Mouse (Mus musculus) cerebellum, postnatal 10 days (tissue): ENCODE data around the gene Ube2d2b.

Experiments used
- DNase-seq, 2 experiments: peaks; one replicate each; pipeline ENCODE4 v3.0.0; 2021; ENCODE audit warnings: mixed read lengths in 2 of 2

Gene Ube2d2b

DNA sequence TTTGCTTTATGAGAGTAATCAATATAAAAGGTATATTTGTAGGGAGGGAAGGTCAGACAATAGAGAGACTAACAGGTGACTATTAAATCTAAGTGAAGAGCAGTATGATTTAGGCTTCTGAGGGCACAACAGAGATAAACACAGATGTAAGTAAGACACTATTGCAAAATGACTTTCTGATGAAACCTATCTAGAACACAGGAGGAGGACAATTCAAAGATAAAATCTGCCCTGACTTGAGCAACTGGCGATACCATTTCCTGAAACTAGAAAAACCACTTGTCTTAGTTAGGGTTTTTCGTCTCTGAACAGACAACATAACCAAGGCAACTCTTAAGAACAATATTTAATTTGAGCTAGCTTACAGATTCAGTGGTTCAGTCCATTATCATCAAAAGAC lies 25.6 kb downstream of the Ube2d2b start:
- no peak for DNase-seq

DNA sequence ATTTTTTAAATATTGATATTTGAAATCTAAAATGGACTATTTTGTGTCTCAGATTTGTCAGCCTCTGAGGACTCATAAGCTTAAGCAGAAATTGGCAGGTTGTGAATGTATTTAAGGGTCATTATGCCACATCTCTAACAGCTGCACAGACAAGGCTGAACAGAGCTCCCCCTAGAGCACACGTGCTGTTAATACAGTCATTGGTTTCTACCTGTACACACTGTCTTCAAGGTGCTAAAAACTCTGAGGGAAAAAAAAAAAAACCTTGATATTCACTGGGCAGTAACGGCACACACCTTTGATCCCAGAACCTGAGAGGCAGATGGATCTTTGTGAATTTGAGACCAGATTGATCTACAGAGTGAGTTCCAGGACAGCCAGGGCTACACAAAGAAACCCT lies 29.1 kb downstream of the Ube2d2b start:
- DNase-seq, result no peak

DNA sequence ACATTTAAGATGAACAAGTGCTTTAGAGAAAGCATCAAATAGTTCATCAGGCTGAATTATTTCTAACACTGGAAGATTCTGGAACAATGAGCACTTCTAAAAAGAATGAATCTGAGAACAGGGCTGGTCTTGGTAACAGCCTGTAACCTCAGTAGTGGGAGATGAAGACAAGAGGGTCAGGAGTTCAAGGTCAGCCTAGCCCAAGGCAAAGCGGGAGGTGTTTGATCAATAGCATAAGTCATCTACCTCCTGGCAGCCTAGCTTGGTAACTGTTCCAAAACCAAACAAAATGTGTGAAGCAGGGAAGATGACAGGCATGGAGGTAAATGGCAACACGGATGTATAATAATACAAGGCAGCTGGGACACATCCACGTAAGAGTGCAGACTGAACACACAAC lies 34.1 kb downstream of the Ube2d2b start:
- DNase-seq, result no peak

DNA sequence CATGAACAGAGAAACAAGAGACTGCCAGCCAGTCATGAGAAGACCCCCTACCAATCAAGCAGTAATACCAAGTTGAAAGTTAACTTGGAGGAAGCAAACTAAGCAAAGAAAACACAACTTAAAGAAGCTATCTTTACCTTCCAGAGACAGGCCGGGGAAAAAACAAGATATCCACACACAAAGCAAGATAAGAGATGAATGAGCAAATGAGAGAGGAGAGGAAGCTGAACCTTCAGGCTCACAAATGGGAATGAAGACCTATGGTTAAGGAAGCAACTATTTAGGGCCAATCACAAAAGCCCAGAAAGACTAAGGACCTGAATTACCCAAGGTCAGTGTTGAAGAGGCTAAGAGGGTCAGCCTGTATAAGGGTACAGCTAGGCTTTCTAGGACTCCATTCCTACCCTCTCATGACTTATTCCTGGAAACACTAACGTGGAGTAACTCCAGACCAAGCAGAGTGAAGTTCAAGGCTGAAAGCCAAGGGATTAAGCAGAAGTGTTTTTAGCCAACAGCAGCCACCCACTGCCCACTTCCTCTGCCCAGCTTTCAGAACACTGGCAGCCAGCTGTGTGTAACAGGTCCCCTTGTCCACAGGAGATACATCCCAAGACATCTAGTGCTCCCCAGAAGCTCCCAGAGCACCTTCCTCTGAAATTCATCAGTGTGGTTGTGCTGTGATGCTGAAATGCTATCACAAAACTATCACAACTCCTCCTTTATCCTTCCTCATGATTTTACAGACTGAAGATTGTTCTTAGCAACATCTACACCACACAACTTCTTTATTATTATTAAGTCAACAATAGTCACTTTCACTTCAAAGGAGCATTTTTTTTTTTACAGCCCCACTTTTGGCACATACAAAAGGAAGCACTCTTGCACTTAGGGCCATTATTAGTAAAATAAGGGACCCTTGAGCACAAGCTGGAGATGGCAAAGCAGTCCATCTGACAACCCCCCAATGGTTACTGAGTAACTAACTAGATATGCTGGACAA lies 36.5 kb downstream of the Ube2d2b start:
- DNase-seq, result no peak

DNA sequence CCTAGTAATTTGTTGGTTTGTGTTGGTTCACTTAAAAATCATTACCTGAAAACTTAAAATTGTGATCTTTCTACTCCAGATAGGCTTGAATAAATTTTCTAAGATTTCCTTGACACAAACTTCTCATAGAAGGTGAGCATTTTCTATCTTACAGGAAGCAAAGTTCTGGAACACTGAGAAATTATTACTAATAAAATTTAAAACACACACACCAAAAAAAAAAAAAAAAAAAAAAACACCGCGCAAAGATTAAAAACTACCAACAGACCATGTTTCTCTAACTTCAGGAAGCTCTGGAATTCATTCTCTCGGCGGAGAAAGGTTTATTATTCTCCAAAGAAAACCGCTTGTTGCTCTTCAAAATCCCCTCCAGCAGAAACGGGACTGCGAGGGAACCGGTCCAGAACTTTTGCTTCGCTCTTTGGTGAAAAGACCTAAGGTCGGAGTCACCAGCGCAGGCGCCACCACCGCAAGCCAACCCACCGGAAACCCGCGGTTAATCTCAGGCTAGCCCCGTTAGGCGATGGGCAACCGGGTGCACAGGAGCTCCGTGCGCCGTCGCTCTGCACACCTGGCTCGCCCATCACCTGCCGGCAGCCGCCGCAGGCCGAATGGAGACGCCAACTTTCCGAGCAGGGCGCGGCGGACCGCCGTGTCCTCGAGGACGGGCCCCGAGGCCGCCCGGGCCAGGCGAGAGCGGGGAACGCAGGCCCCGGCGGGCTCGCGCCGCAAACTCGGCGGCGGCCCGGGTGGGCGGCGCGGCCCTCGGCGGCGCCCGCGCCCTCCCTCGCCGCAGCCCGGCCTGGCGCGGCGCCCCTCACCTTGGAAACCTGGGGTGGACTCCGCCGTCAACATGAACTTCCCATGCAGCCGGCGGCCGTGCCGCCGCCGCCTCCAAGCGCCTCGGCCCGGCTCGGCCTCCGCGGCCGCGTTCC lies 38.3 kb downstream of the Ube2d2b start:
- peak; percentile 71 to 74 for DNase-seq

DNA sequence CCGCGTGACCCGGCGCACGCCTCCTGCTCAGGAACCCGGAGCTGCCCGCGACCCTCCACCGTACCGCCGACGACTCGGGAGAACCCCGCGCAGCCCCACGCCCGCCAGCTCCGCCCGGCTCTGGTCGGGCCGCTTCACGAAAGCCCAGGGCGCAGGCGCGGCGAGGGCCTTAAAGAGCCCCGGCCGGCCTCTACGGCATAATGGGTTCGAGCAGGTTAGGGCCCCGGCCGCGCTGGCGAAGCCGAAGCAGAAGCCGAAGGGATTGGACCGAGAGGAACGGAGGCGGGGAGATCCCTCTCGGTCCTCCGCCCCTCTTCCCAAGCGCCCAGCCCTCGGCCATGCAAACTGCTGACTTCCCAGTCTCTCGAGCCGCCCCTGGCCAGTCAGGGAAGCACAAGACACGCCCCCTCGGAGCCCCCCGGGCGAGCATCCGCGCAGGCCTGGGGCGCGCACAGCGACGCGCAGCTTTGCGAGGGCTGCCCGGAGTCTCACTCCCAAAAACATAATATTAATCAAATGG lies 39.1 kb downstream of the Ube2d2b start:
- DNase-seq, result peak; percentile 93 to 96

DNA sequence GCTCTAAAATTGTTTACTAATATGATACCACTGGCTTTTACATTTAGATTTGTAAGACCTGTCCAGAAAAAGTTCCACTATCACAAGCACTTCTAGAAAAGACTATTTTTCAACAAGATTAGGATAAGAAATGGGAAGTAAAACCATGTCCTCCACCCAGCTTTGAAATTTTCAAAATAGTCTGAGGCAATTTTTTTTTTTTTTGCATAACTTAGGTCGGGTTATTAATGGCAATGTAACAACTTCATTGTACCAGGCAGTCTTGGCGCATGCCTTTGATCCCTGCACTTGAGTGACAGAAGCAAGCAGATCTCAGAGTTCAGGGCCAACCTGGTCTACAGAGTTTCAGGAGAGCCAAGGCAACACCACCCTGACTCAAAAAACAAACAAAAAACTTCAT lies 39.8 kb downstream of the Ube2d2b start:
- DNase-seq, result no peak

DNA sequence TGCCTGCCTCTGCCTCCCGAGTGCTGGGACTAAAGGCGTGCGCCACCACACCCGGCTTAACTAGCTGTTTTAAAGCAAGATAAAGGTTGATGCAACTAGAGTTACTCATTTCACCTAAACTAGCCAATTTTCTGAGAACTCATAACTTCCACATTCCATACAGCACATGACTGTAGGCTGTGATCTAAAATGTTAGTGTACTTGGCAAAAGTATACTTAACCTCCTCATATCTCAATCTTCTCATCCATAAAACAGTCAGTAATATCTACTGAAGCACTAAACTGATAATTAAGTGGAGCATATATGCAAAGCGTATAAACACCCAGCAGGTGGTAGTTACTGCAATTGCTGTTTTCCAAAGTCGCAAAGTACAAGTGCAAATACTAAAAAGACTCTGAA lies 43.4 kb downstream of the Ube2d2b start:
- DNase-seq, result no peak

DNA sequence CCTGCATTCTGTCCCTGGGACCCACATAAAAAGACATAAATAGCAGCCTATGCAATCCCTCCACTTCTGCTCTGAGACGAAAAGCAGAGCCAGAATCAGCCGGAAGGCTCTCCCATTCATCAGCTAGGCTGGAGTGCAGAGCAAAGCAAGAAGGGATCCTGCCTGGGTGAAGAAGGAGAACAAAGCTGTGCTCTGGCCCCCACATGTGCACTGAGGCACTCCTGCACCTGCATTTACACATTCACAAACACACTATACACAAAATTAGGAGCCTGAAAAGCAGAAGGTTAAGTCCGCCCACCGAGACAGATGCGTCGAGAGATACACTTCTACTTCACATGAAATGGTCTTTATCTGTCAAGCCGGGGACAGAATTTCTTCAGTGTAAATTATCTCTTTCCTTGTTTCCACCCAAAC lies 44.0 kb downstream of the Ube2d2b start:
- DNase-seq, result no peak

DNA sequence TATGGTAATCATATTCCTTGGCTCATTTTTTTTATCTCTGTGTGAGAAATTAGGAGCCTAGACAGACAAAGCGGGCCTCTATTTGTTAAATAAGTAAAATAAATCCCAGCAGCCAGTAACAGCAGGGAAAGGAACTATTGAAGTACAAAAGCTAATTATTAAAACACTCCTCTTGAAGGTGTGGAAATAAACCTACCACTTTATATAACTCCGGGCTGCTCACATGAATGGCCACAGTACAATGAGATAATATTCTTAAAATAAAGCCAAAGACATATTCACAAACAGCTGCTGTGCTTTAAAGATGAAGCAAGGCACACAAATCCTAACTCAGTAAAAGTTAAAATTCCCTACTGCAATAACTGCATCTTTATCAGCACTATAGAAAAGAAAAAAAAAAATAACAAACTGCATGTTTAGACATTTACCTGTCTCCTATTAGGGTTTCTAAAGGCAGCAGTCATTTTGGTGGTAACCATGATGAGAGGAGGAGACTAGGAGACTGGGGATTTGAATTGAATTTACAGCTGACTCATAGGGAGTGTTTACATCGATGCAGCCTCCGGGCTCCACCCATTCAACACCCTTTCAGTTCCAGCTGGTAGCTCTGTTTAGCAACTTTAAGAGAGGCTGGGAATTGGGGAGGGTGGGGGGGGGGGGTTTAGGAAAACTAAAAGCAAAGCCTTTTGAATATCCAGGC lies 44.8 kb downstream of the Ube2d2b start, which contains the start of gene Evi5:
Gene Evi5, minus strand, starts transcription at position 547 of the 700 bp plus-strand sequence.
- DNase-seq, result no peak

DNA sequence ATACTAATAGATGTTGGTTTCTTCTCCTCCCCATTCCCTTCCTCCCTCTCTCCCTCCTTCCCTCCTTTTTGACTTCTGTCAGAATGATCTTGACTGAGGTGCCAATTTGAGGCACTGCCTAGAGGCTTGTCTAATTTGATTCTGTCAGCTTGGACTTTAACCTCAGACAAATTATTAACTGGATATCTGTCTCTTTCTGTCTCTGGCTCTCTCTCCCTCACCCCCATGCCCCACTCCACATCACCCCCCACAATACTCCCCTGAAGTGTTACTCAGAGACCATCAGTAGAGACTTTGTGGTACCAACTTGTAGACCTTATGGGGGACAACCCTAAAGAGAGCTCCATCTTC lies 45.3 kb downstream of the Ube2d2b start:
- no peak for DNase-seq

DNA sequence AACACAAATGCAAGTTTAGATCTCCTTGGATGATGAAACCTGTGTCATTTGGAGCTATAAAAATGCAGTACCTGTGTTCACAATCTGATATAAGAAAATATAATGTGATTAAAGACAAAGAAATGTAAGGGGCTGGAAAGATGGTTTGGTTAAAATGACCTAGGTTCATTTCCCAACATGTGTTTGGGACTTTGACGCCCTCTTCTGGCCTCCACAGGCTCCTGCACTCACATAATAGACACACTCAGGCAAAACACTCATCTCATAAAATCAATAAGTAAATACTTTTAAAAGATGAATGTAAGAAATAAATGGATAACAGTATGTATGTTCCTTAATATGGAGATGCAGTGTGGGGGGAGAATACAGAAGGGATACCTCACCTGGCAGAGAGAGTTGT lies 47.2 kb downstream of the Ube2d2b start:
- no peak for DNase-seq

DNA sequence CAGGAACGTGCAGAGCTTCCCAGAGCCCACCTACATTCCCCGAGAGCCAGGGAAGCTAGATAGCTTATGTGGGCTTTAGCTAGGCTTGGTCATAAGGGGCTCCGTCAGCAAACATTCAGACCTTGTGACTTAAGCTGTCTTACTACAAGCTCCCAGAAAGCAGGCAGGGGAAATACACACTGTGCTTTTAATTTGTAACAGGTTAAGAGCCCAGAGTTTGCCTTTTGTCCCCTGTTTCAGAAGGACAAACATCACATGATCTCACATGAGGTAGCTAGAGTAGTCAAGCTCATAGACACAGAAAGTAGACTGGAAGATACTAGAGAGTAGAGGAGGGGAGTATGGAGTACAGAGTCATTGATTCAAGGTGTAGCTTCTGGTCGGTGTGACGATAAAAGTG lies 50.8 kb downstream of the Ube2d2b start:
- DNase-seq, result no peak
